Mouse (Mus musculus) lung, postnatal 0 days (tissue): ENCODE data around the gene Nav1.

Experiments used
- CTCF ChIP-seq: IDR thresholded peaks from 2 replicates; pipeline ENCODE4 v1.5.1; 2016; ENCODE audit warnings: antibody characterized with exemption, mild to moderate bottlenecking
- EP300 ChIP-seq: IDR thresholded peaks from 2 replicates; pipeline ENCODE4 v1.6.1; 2016; ENCODE audit warnings: antibody characterized with exemption, mild to moderate bottlenecking, control low read depth

DNA sequence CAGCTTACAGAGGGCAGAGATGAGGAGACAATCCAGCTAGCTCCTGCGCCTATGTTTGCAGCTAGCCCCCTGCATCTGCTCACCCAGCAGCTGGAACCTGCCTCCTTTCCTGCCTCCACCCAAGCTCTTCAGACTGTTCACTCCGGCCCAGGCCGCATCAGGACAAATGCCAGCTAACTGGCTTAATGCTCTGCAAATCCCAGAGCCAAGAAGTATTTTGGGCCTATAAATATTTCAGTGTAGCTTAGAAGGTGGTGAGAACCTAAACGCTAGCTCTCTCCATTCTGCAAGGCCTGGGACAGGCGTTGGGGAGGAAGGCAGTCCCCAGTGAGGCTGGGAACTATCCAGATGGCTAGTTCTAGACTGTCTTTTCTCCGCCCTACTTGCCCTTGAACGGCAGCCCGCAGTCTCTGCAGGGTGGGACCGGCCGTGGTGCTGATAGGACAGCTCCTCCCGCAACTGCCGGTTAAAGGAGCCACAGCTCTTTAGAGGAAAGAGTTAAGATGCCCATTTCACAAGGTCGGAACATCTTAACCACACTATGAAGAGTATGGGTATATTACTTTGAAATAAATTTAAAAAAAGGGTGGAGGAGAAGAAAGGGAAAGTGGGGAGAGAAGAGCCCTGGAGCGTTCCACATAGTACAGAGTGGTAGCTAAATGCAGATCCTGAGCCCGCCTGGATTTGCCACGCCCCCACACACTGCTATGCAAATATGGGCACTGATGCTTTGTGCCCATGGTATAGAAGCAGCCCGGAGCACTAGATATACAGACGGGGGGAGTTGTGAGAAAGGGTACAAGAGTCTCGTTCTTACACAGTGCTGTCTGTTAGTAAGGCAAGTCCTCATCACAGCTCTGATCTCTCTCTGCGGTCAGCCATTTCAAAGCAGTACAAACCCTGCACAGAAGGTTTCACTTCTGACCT is 8.9 kb upstream of the Nav1 start:
- TF ChIP-seq CTCF (no peak), EP300 (no peak)
